Mouse (Mus musculus): ENCODE results near the gene Gm21190. TPM values are rescaled to one million over a fixed set of nuclear protein-coding genes. Genes with fewer than 3 reads are reported as not detected.
"Not testable (repeated sequence)": the region's sequence is repeated elsewhere in the genome, so short reads cannot be mapped to it uniquely, and the experiment has no call there.

Gene Gm21190
- total and polyA plus RNA-seq, 2 experiments = not detected

GRCm38 (mm10) chr5:15484616-15485015 is 44.4 kb downstream of the Gm21190 start:
- H3K9ac ChIP-seq (ENCODE audit: low read depth, low read length) = not testable (repeated sequence)
- 0 out of 2 replicates have a peak, but pooled peaks have one; percentile 9 for TF ChIP-seq CTCF (IDR thresholded peaks at IDR 0.05; ENCODE audit: low read depth, low read length)
- 16% methylated on average over 2 of the region's 2 CpGs for WGBS

DNA sequence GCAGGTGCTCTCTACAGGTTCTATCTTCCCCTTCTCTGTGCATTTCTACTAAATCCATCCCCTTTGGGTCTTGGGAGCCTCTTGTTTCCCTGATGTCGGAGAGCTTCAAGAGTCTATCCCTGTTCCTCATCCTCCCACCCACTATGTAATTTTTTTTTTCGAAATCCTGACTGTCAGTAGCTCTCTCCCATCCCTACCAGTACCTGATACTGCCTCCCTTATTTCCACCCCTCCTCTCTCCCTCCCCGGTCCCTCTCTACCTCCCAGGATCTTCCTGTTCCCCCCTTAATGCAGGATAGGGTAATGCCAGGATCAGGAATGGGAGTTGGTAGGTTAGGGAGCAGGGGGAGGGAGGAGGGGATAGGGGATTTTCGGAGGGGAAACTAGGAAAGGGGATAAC is 45.4 kb downstream of the Gm21190 start:
- not testable (repeated sequence) for H3K4me1 ChIP-seq (ENCODE audit: control insufficient read depth, insufficient read depth, low read length); H3K36me3 ChIP-seq (ENCODE audit: control insufficient read depth, insufficient read depth, low read length); H3K27me3 ChIP-seq (ENCODE audit: control insufficient read depth, insufficient read depth, low read length); H3K9ac ChIP-seq (ENCODE audit: low read depth, low read length); H3K27ac ChIP-seq (replicated peaks; ENCODE audit: insufficient read depth, low read depth, low read length); H3K4me3 ChIP-seq (ENCODE audit: insufficient read depth, low read depth, low read length); DNase-seq (ENCODE audit: extremely low read depth, low read depth, low spot score); H3K79me2 ChIP-seq (ENCODE audit: control insufficient read depth, insufficient read depth, low read length)
- WGBS = 51% methylated on average over 4 of the region's 4 CpGs

More at GRCm38 (mm10) chr5:15484616-15485015, 44.4 kb downstream of the Gm21190 start:
- H3K36me3 ChIP-seq (ENCODE audit: control insufficient read depth, insufficient read depth, low read length); H3K27ac ChIP-seq (replicated peaks; ENCODE audit: insufficient read depth, low read depth, low read length); H3K4me3 ChIP-seq (ENCODE audit: insufficient read depth, low read depth, low read length); H3K27me3 ChIP-seq (ENCODE audit: control insufficient read depth, insufficient read depth, low read length); H3K4me1 ChIP-seq (ENCODE audit: control insufficient read depth, insufficient read depth, low read length); H3K79me2 ChIP-seq (ENCODE audit: control insufficient read depth, insufficient read depth, low read length); DNase-seq (ENCODE audit: extremely low read depth, low read depth, low spot score): not testable (repeated sequence)

GRCm38 (mm10) chr5:15482815-15483214 is 46.2 kb downstream of the Gm21190 start:
- not testable (repeated sequence) for H3K79me2 ChIP-seq (ENCODE audit: control insufficient read depth, insufficient read depth, low read length); DNase-seq (ENCODE audit: extremely low read depth, low read depth, low spot score); H3K4me3 ChIP-seq (ENCODE audit: insufficient read depth, low read depth, low read length); H3K4me1 ChIP-seq (ENCODE audit: control insufficient read depth, insufficient read depth, low read length); H3K27ac ChIP-seq (replicated peaks; ENCODE audit: insufficient read depth, low read depth, low read length); H3K36me3 ChIP-seq (ENCODE audit: control insufficient read depth, insufficient read depth, low read length); H3K9ac ChIP-seq (ENCODE audit: low read depth, low read length); H3K27me3 ChIP-seq (ENCODE audit: control insufficient read depth, insufficient read depth, low read length)
- WGBS = 52% methylated on average over 2 of the region's 2 CpGs

DNA sequence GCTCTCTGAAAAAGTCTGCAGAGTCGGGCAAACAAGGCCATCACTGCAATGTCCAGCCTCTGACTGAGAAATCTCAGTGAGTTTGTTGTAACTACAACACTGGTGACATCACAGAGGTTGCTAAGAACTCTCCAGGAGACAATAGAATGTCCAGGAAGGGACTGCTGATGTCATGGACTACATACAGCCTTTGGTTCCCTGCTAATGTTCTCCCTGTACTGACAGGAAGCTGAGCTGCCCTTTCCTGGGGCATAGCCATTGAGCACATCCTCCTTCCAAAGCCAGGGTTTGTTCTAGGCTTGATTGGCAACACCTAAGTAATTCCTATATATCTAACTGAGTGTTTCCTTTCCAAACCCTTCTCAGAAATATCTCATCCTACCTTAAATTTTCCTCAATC is 52.6 kb downstream of the Gm21190 start, which contains the start of gene Gm21149:
Gene Gm21149 (minus strand): TSS at position 101 of the 400 bp plus-strand sequence.
- H3K4me1 ChIP-seq (ENCODE audit: control insufficient read depth, insufficient read depth, low read length); H3K79me2 ChIP-seq (ENCODE audit: control insufficient read depth, insufficient read depth, low read length); H3K27ac ChIP-seq (replicated peaks; ENCODE audit: insufficient read depth, low read depth, low read length); H3K27me3 ChIP-seq (ENCODE audit: control insufficient read depth, insufficient read depth, low read length); H3K4me3 ChIP-seq (ENCODE audit: insufficient read depth, low read depth, low read length); DNase-seq (ENCODE audit: extremely low read depth, low read depth, low spot score); H3K36me3 ChIP-seq (ENCODE audit: control insufficient read depth, insufficient read depth, low read length); H3K9ac ChIP-seq (ENCODE audit: low read depth, low read length): not testable (repeated sequence)
- 36% methylated on average over 1 of the region's 1 CpGs for WGBS

Other genes starting within 250 kb of the Gm21190 start
- not detected in 2 replicates for gene Gm21149, start 52.7 kb downstream of the Gm21190 start, total RNA-seq (2014; rRNA removed)
- not detected in 2 replicates for gene Gm21149, start 52.7 kb downstream of the Gm21190 start, polyA plus RNA-seq (2012; rRNA removed)
- gene Gm21083, start 48.1 kb upstream of the Gm21190 start, total RNA-seq (2014; rRNA removed) = not detected in 2 replicates
- not detected in 2 replicates for gene Gm21083, start 48.1 kb upstream of the Gm21190 start, polyA plus RNA-seq (2012; rRNA removed)
- not detected in 2 replicates for gene Speer4d, start 89.8 kb upstream of the Gm21190 start, total RNA-seq (2014; rRNA removed)
- gene Speer4d, start 89.8 kb upstream of the Gm21190 start, polyA plus RNA-seq (2012; rRNA removed) = not detected in 2 replicates
- not detected in 2 replicates for gene 4930572O03Rik, start 127.8 kb upstream of the Gm21190 start, total RNA-seq (2014; rRNA removed)
- not detected in 2 replicates for gene 4930572O03Rik, start 127.8 kb upstream of the Gm21190 start, polyA plus RNA-seq (2012; rRNA removed)
- gene Speer4c, start 185.0 kb upstream of the Gm21190 start, total RNA-seq (2014; rRNA removed) = not detected in 2 replicates
- not detected in 2 replicates for gene Speer4c, start 185.0 kb upstream of the Gm21190 start, polyA plus RNA-seq (2012; rRNA removed)

Data from liver, adult 2 months (tissue).